Mouse (Mus musculus) MEL (cell line): ENCODE results near the gene Eif1. TPM values are rescaled to one million over a fixed set of nuclear protein-coding genes. Genes with fewer than 3 reads are reported as not detected.
A peak's percentile ranks its signal among the peaks of the same experiment; 100 is the strongest.

Experiments
- DNase-seq: peaks from one replicate; pipeline ENCODE4 v3.0.0; 2011; ENCODE audit warnings: low read depth, low spot score
- H3K27ac ChIP-seq: 2 replicates; pipeline ENCODE4 v1.5.1; 2012; ENCODE audit warnings: low read depth, mild to moderate bottlenecking, control low read depth, low read length, moderate library complexity; ENCODE audit not compliant: control insufficient read depth
- H3K27me3 ChIP-seq, 2 experiments: fragments of 150-350 bp in 1 of 2; sonication (generic) in 1 of 2; 2 replicates each; pipeline ENCODE4 v1.6.1; 2012; ENCODE audit warnings: low read length in 2 of 2, mild to moderate bottlenecking in 2 of 2, improper control_type of control experiment in 1 of 2, moderate library complexity in 1 of 2; ENCODE audit not compliant: insufficient read depth in 2 of 2, control insufficient read depth in 1 of 2
- H3K36me3 ChIP-seq, 2 experiments: 2 replicates each; pipeline ENCODE4 v1.6.1; 2012 to 2014; ENCODE audit warnings: low read length in 2 of 2, improper control_type of control experiment in 1 of 2, inconsistent platforms in 1 of 2, mild to moderate bottlenecking in 1 of 2; ENCODE audit not compliant: insufficient read depth in 2 of 2, control insufficient read depth in 1 of 2
- H3K4me1 ChIP-seq, 2 experiments: fragments of 150-350 bp in 1 of 2; sonication (generic) in 1 of 2; 2 replicates each; pipeline ENCODE4 v1.6.1; 2012; ENCODE audit warnings: low read length in 2 of 2, improper control_type of control experiment in 1 of 2, mild to moderate bottlenecking in 1 of 2; ENCODE audit not compliant: insufficient read depth in 2 of 2, control insufficient read depth in 1 of 2
- H3K4me3 ChIP-seq, 2 experiments: fragments of 150-350 bp in 1 of 2; sonication (generic) in 1 of 2; 2 replicates each; pipeline ENCODE4 v1.5.1; 2012; ENCODE audit warnings: low read depth in 2 of 2, low read length in 2 of 2, mild to moderate bottlenecking in 2 of 2, moderate library complexity in 2 of 2, control low read depth in 1 of 2, improper control_type of control experiment in 1 of 2; ENCODE audit not compliant: control insufficient read depth in 1 of 2, insufficient read depth in 1 of 2
- H3K79me2 ChIP-seq: 2 replicates; pipeline ENCODE4 v1.6.1; 2012; ENCODE audit warnings: mild to moderate bottlenecking, low read length, moderate library complexity; ENCODE audit not compliant: control insufficient read depth, poor library complexity, insufficient read depth
- H3K9ac ChIP-seq: 2 replicates; pipeline ENCODE4 v1.6.1; 2012; ENCODE audit warnings: low read depth, mild to moderate bottlenecking, control low read depth, low read length, moderate library complexity; ENCODE audit not compliant: control insufficient read depth, poor library complexity, severe bottlenecking
- H3K9me3 ChIP-seq: fragments of 150-350 bp; sonication (generic); replicated peaks from 2 replicates; pipeline ENCODE4 v1.6.1; 2012; ENCODE audit warnings: mild to moderate bottlenecking, low read length, improper control_type of control experiment, moderate library complexity; ENCODE audit not compliant: insufficient read depth
- BHLHE40 ChIP-seq: IDR thresholded peaks from 2 replicates; pipeline ENCODE4 v1.6.1; 2012; ENCODE audit warnings: low read depth, mild to moderate bottlenecking, inconsistent platforms, low read length, improper control_type of control experiment, borderline replicate concordance
- CHD1 ChIP-seq: IDR thresholded peaks from 2 replicates; pipeline ENCODE4 v1.6.1; 2012; ENCODE audit warnings: low read depth, mild to moderate bottlenecking, inconsistent platforms, low read length, improper control_type of control experiment
- CHD2 ChIP-seq: IDR thresholded peaks from 2 replicates; pipeline ENCODE4 v1.6.1; 2011; ENCODE audit warnings: low read length, improper control_type of control experiment
- CTCF ChIP-seq, 3 experiments: IDR thresholded peaks in 2 of 3; conservative IDR thresholded peaks in 1 of 3; 2 replicates each; pipeline ENCODE4 v1.5.1; 2011 to 2012; ENCODE audit warnings: low read length in 3 of 3, low read depth in 2 of 3, mild to moderate bottlenecking in 2 of 3, improper control_type of control experiment in 1 of 3, inconsistent platforms in 1 of 3, mixed read lengths in 1 of 3, moderate library complexity in 1 of 3; ENCODE audit not compliant: control insufficient read depth in 1 of 3, insufficient read depth in 1 of 3, poor library complexity in 1 of 3, severe bottlenecking in 1 of 3
- E2F4 ChIP-seq: IDR thresholded peaks from 2 replicates; pipeline ENCODE4 v1.6.1; 2011; ENCODE audit warnings: low read depth, low read length, improper control_type of control experiment, borderline replicate concordance
- ELF1 ChIP-seq: IDR thresholded peaks from 2 replicates; pipeline ENCODE4 v1.6.1; 2014; ENCODE audit warnings: low read depth, mild to moderate bottlenecking, inconsistent platforms, low read length, improper control_type of control experiment, moderate library complexity
- ETS1 ChIP-seq: IDR thresholded peaks from 2 replicates; pipeline ENCODE4 v1.6.1; 2012; ENCODE audit warnings: low read depth, mild to moderate bottlenecking, inconsistent platforms, low read length, improper control_type of control experiment, moderate library complexity
- GABPA ChIP-seq: IDR thresholded peaks from 2 replicates; pipeline ENCODE4 v1.6.1; 2012; ENCODE audit warnings: low read depth, mild to moderate bottlenecking, inconsistent platforms, low read length, improper control_type of control experiment, moderate library complexity
- GATA1 ChIP-seq: IDR thresholded peaks from 2 replicates; pipeline ENCODE4 v1.6.1; 2011; ENCODE audit warnings: low read depth, low read length, improper control_type of control experiment
- JUND ChIP-seq: IDR thresholded peaks from 2 replicates; pipeline ENCODE4 v1.6.1; 2011; ENCODE audit warnings: low read depth, mild to moderate bottlenecking, improper control_type of control experiment, low read length
- KAT2A ChIP-seq: conservative IDR thresholded peaks from 2 replicates; pipeline ENCODE4 v1.6.1; 2012; ENCODE audit warnings: low read depth, low read length, improper control_type of control experiment, inconsistent platforms
- MAFK ChIP-seq: IDR thresholded peaks from 2 replicates; pipeline ENCODE4 v1.6.1; 2011; ENCODE audit warnings: low read depth, mild to moderate bottlenecking, low read length, improper control_type of control experiment, borderline replicate concordance
- MAX ChIP-seq: IDR thresholded peaks from 2 replicates; pipeline ENCODE4 v1.6.1; 2011; ENCODE audit warnings: low read length, improper control_type of control experiment
- MAZ ChIP-seq: IDR thresholded peaks from 2 replicates; pipeline ENCODE4 v1.6.1; 2012; ENCODE audit warnings: low read depth, mild to moderate bottlenecking, inconsistent platforms, low read length, improper control_type of control experiment
- MEF2A ChIP-seq: IDR thresholded peaks from 2 replicates; pipeline ENCODE4 v1.6.1; 2014; ENCODE audit warnings: low read depth, mild to moderate bottlenecking, inconsistent platforms, low read length, improper control_type of control experiment; ENCODE audit not compliant: poor library complexity, insufficient replicate concordance, severe bottlenecking; ENCODE audit errors: extremely low read depth
- MXI1 ChIP-seq: IDR thresholded peaks from 2 replicates; pipeline ENCODE4 v1.6.1; 2011; ENCODE audit warnings: mild to moderate bottlenecking, low read depth, low read length, improper control_type of control experiment
- MYB ChIP-seq: IDR thresholded peaks from 2 replicates; pipeline ENCODE4 v1.6.1; 2011; ENCODE audit warnings: mild to moderate bottlenecking, low read depth, low read length, improper control_type of control experiment
- MYC ChIP-seq: IDR thresholded peaks from 2 replicates; pipeline ENCODE4 v1.6.1; 2011; ENCODE audit warnings: low read depth, mild to moderate bottlenecking, low read length, improper control_type of control experiment, moderate library complexity
- NELFE ChIP-seq: IDR thresholded peaks from 2 replicates; pipeline ENCODE4 v1.6.1; 2011; ENCODE audit warnings: low read depth, low read length, improper control_type of control experiment
- NRF1 ChIP-seq: IDR thresholded peaks from 2 replicates; pipeline ENCODE4 v1.6.1; 2014; ENCODE audit warnings: low read depth, mild to moderate bottlenecking, inconsistent platforms, low read length, improper control_type of control experiment, moderate library complexity; ENCODE audit not compliant: poor library complexity, insufficient read depth, severe bottlenecking
- POLR2A ChIP-seq, 2 experiments: IDR thresholded peaks; 2 replicates each; pipeline ENCODE4 v1.6.1; 2011 to 2012; ENCODE audit warnings: low read length in 2 of 2, mild to moderate bottlenecking in 2 of 2, control low read depth in 1 of 2, improper control_type of control experiment in 1 of 2, low read depth in 1 of 2, moderate library complexity in 1 of 2; ENCODE audit not compliant: control insufficient read depth in 1 of 2, insufficient read depth in 1 of 2, poor library complexity in 1 of 2
- POLR2AphosphoS2 ChIP-seq: IDR thresholded peaks from 2 replicates; pipeline ENCODE4 v1.6.1; 2011; ENCODE audit warnings: low read length, improper control_type of control experiment
- POLR2AphosphoS5 ChIP-seq: IDR thresholded peaks from 2 replicates; pipeline ENCODE4 v1.6.1; 2012; ENCODE audit warnings: low read depth, borderline replicate concordance, mild to moderate bottlenecking, inconsistent platforms, low read length, moderate library complexity, mixed read lengths
- RAD21 ChIP-seq: IDR thresholded peaks from 2 replicates; pipeline ENCODE4 v1.6.1; 2011; ENCODE audit warnings: mild to moderate bottlenecking, low read depth, low read length, improper control_type of control experiment
- RCOR1 ChIP-seq: IDR thresholded peaks from 2 replicates; pipeline ENCODE4 v1.6.1; 2012; ENCODE audit warnings: low read depth, mild to moderate bottlenecking, inconsistent platforms, low read length, improper control_type of control experiment
- SIN3A ChIP-seq: IDR thresholded peaks from 2 replicates; pipeline ENCODE4 v1.6.1; 2012; ENCODE audit warnings: low read length, improper control_type of control experiment, inconsistent platforms
- SMC3 ChIP-seq: IDR thresholded peaks from 2 replicates; pipeline ENCODE4 v1.6.1; 2011; ENCODE audit warnings: low read depth, low read length, improper control_type of control experiment
- TAL1 ChIP-seq: IDR thresholded peaks from 2 replicates; pipeline ENCODE4 v1.6.1; 2012; ENCODE audit warnings: mild to moderate bottlenecking, inconsistent platforms, low read length, moderate library complexity, mixed read lengths
- TCF12 ChIP-seq: IDR thresholded peaks from 2 replicates; pipeline ENCODE4 v1.6.1; 2014; ENCODE audit warnings: low read depth, mild to moderate bottlenecking, inconsistent platforms, low read length, improper control_type of control experiment, moderate library complexity
- UBTF ChIP-seq: IDR thresholded peaks from 2 replicates; pipeline ENCODE4 v1.6.1; 2012; ENCODE audit warnings: low read depth, mild to moderate bottlenecking, inconsistent platforms, low read length, improper control_type of control experiment, moderate library complexity, borderline replicate concordance; ENCODE audit not compliant: insufficient read depth
- USF1 ChIP-seq: IDR thresholded peaks from 2 replicates; pipeline ENCODE4 v1.6.1; 2014; ENCODE audit warnings: low read depth, mild to moderate bottlenecking, inconsistent platforms, low read length, improper control_type of control experiment, moderate library complexity
- USF2 ChIP-seq, 2 experiments: IDR thresholded peaks; 2 replicates each; pipeline ENCODE4 v1.6.1; 2011 to 2012; ENCODE audit warnings: improper control_type of control experiment in 2 of 2, low read length in 2 of 2, borderline replicate concordance in 1 of 2, inconsistent platforms in 1 of 2, low read depth in 1 of 2, mild to moderate bottlenecking in 1 of 2; ENCODE audit not compliant: insufficient read depth in 1 of 2
- ZC3H11A ChIP-seq: IDR thresholded peaks from 2 replicates; pipeline ENCODE4 v1.6.1; 2012; ENCODE audit warnings: low read depth, mild to moderate bottlenecking, inconsistent platforms, low read length, improper control_type of control experiment
- ZKSCAN1 ChIP-seq: IDR thresholded peaks from 2 replicates; pipeline ENCODE4 v1.6.1; 2012; ENCODE audit warnings: low read depth, mild to moderate bottlenecking, inconsistent platforms, low read length, improper control_type of control experiment, moderate library complexity
- ZNF384 ChIP-seq: IDR thresholded peaks from 2 replicates; pipeline ENCODE4 v1.6.1; 2012; ENCODE audit warnings: low read depth, mild to moderate bottlenecking, inconsistent platforms, low read length, improper control_type of control experiment
- polyA plus RNA-seq, 2 experiments: library from polyadenylated mRNA; stranded (reverse) in 1 of 2; unstranded in 1 of 2; fragments of >175 nt in 1 of 2; fragments of >200 nt in 1 of 2; gene quantifications; 2 replicates each; pipeline versions ENCODE4 v1.2.1 to v1.2.4; 2012; ENCODE audit warnings: low replicate concordance in 2 of 2, low read depth in 1 of 2; ENCODE audit not compliant: insufficient read length in 2 of 2, insufficient read depth in 1 of 2, missing spikeins in 1 of 2
- total RNA-seq: library from RNA; depleted of rRNA; stranded (reverse); fragments of 300-350 nt; gene quantifications from 2 replicates; pipeline ENCODE4 v1.2.3, GENCODE M21; 2012; rRNA removed

Gene Eif1
- total RNA-seq (320 and 383 TPM in 2 replicates), polyA plus RNA-seq (100 to 1,000 TPM; 289 to 926 TPM)

- peaks cover 10 to 23% of the 10 kb centered on the region in 2 experiments; a peak in 3 of 4 replicates for H3K4me1 ChIP-seq
- peak; percentile 100 for DNase-seq
- peak within 1 kb of the TSS; percentile 96 for H3K9ac ChIP-seq
- H3K9me3 ChIP-seq: no peaks in the 10 kb centered on the region
- peak within 1 kb of the TSS; percentile 95 for H3K27ac ChIP-seq
- H3K36me3 ChIP-seq: peaks cover 10 to 27% of the 10 kb centered on the region in 2 experiments
- no peaks in the 10 kb centered on the region for H3K27me3 ChIP-seq
- H3K79me2 ChIP-seq: peaks cover 18% of the 10 kb centered on the region
- H3K4me3 ChIP-seq: peak within 1 kb of the TSS; percentile 69 to 74
- TF ChIP-seq TCF12 (peak; percentile 75), SMC3 (no peak), MAZ (peak; percentile 100), MEF2A (no peak), ELF1 (peak; percentile 77), MYB (no peak), JUND (no peak), CTCF (IDR thresholded peaks at IDR 0.05 in 2 of 3, conservative IDR thresholded peaks at IDR 0.05 in 1 of 3; ENCODE audit: control insufficient read depth in 1 of 3, insufficient read depth in 1 of 3, low read depth in 2 of 3, low read length in 3 of 3, poor library complexity in 1 of 3, severe bottlenecking in 1 of 3) (no peak), RAD21 (no peak), NRF1 (peak; percentile 100), CHD1 (peak; percentile 64; the same call in 1 of the 2 replicates), NELFE (peak; percentile 85), POLR2A (IDR thresholded peaks at IDR 0.05; ENCODE audit: control insufficient read depth in 1 of 2, insufficient read depth in 1 of 2, low read depth in 1 of 2, low read length in 2 of 2, poor library complexity in 1 of 2) (peak in 1 of 2 experiments; percentile 66), POLR2AphosphoS5 (no peak), ZNF384 (peak; percentile 62), ZC3H11A (no peak), BHLHE40 (peak; percentile 40; the same call in 1 of the 2 replicates), E2F4 (peak; percentile 84; the same call in 1 of the 2 replicates), KAT2A (peak; percentile 68; the same call in 1 of the 2 replicates), MAX (peak; percentile 79), UBTF (no peak), MAFK (no peak), CHD2 (no peak; the same call in 1 of the 2 replicates), RCOR1 (no peak), MYC (0 out of 2 replicates have a peak, but pooled peaks have one; percentile 69), TAL1 (no peak), ETS1 (peak; percentile 66; the same call in 1 of the 2 replicates), USF2 (IDR thresholded peaks at IDR 0.05; ENCODE audit: borderline replicate concordance in 1 of 2, insufficient read depth in 1 of 2, low read depth in 1 of 2, low read length in 2 of 2) (no peak), SIN3A (peak; percentile 63), GATA1 (no peak), MXI1 (peak; percentile 62), GABPA (no peak), POLR2AphosphoS2 (peak; percentile 93), ZKSCAN1 (no peak), USF1 (peak; percentile 56; the same call in 1 of the 2 replicates)
Measured at GRCm38 (mm10) chr11:100319492-100320171, at the start of gene Eif1. Eif1 (plus strand) TSS chr11:100319885.
